Mouse (Mus musculus) gastrocnemius, postnatal 25 days (tissue): Measurements from ENCODE around the gene Grm2. TPM values are rescaled to one million over a fixed set of nuclear protein-coding genes. Genes with fewer than 3 reads are reported as not detected.
"Not testable (repeated sequence)": the region's sequence is repeated elsewhere in the genome, so short reads cannot be mapped to it uniquely, and the experiment has no call there.

Source experiments
- DNase-seq: peaks from one replicate; pipeline ENCODE4 v3.0.0; 2022
- total RNA-seq, 2 experiments: library from RNA; stranded (reverse); gene quantifications; 1 replicate in 1 of 2; 2 replicates in 1 of 2; pipeline ENCODE4 v1.2.3; 2021

Grm2 gene
- total RNA-seq, 2 experiments from 2014 or later, result not detected

DNA sequence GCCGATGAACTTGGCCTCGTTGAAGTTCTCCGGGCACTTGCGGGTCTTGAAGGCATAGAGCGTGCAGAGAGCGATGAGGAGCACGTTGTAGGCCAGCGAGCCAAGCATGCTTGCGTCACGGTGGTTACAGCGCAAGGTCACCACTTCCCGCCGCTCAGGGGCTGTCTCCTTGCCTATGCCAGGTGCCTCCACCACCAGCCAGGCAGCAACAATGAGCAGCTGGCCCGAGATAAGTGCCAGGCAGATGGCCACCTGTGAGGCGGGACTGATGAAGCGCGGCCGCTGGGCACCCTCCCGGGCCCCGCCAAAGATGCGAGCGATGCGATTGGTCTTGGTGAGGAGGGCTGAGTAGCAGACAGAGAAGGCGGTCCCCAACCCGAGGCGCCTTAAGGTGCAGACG, 8.7 kb downstream of the Grm2 start:
- DNase-seq, result no peak

DNA sequence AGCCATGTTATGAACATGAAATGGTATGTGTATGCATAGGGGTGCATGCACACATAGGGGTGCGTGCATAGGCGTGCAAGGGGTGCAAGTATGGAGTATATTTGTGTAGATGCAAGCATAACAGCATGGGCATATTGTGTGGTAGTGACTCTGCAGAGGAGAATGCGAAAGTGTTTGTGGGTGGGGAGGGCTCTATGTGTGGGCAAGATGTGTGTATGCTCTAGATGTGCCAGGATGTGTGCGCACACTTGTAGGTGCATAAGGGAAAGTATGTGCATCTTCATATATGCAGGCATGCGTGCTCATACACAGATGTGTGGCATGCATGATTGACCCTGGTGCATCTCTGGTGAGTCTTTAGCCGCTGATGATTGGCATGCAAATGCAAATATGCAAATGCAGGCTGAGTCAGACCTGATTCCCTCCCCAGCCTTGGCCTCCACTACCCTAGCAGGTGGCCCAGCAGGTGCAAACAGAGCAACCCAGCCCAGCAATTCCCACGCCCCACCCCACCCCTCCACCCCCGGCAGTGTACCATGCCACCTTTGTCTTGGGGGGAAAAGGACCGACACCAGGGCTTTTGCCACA, 10.1 kb downstream of the Grm2 start:
- no peak for DNase-seq

DNA sequence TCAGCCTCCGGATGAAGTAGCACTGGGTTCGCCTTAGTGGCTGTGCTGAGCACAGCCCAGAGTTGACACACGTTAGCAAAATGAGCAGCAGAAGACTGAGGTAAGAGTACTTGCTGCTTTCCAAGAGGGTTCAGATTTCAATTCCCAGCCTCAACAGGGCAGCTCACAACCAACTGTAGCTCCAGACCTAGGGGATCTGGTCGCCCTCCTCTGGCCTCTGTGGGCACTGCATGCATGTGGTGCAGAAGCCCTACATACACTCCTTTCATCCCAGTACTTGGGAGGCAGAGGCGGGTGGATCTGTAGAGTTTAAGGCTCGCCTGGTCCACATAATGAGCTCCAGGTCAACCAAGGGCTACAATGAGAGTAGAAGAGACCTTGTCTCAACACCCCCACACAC, 12.1 kb downstream of the Grm2 start:
- no peak for DNase-seq

DNA sequence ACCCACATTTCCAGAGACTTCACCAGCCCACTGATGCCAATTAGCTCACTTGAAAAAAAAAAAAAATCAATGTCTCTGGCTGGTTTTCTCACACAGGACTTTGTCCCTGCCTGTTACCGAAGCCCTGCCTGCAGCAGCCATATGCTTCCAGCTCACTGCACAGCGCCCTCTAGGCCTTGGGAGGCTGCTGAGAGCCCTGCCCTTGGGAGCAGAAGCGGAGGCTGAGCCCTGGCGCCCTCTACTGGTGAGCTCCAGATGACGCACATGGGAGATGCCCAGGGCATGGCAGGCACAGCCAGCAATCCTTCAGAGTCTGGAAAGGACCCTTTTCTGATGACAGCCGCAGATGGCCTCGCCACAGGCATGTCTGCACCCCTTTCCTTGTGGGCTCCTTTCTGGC, 12.8 kb downstream of the Grm2 start:
- DNase-seq, result no peak

DNA sequence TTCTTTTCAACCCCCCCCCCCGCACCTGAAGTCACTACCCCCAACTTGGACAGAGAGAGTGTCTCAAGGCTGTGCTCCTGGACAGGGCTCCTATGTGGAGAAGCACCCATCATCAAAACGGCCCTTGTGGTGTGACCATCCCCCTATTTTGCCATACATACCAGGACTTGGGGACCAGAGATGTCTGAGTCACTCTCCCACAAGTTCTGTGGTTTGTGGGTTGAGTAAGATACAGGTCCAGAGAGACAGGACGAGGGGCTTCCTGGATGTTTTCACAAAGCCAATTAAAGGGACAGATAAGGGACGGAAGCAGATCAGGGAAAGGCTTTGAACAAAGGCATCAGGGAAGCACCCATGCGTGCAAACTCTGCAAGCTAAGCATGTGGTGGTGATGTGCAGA, 14.5 kb downstream of the Grm2 start:
- DNase-seq, result no peak

DNA sequence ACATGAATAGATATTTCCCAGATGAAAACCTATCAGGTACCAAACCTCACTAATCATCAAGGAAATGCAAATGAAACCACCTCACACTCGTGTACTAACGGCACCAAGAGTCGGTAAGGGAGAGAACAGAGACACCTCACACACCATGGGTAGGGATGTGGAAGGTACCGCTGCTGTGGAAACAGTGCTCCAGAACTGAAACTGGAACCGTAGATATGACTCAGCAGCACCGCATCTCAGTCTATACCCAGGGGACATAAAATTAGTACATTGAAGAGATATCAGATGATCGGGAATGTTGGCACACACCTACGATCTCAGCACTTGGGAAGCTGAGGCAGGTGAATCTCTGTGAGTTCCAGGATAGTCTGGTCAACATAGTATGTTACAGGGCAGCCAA, 17.7 kb downstream of the Grm2 start:
- no peak for DNase-seq

DNA sequence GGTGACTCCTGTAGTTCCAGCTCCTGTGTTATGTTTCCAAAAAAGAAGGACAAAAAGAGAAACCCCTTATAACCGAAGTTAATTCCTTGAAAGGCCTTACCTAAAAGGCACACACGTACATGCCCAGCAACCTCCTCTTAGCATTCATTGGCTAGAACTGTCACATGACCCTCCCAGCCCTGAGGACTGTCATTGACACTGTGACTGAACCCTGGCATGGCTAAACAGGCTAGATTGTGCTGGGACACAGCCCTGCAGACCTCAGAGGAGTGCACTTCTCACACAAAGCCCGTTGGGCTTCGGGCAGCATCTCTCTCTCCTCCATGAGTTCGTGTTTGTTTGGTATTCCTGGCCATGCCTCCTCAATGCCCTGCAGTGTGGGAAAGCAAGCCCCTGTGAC, 23.7 kb downstream of the Grm2 start:
- no peak for DNase-seq

DNA sequence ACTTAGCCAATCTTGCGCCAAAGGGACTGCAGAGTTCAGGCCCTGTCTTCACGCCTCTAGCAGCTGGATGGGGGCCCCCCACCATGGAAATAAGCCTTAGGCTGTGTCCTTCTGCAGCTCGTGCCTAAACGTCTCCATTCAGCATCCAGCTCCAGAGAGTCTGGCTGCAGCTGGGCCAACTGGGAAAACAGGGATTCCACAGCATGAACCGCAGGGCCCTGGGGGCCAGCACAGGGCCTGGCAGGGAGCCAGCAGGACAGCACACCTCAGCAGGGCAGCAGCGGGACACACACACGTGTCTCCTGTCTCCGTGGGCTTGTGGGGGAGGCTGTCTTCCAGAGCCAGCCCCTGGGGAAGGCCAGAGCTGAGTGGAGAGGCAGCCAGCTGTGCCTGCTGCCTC, 28.1 kb downstream of the Grm2 start:
- not testable (repeated sequence) for DNase-seq

DNA sequence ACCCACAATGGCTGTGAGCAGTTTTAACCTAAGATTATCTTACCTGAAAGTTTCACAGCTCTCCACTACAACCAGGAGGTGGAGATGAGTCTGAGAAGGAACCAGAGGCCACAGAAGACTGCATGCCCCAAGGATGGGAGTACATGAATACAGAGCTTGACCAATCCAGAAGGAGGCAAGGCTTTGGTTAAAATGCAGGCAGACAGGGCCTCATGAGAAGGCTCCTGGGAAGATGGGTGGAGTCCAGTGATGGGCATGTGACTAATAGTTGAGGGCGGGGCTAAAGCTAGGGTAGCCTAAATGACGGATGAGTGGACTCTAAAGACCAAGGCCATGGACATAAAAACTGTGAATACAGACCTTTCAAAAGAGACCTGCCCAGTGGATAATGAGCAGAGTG, 29.6 kb downstream of the Grm2 start, which contains the start of gene Iqcf6:
Gene Iqcf6 (plus strand): TSS at position 301 of the 400 bp plus-strand sequence.
- no peak for DNase-seq

DNA sequence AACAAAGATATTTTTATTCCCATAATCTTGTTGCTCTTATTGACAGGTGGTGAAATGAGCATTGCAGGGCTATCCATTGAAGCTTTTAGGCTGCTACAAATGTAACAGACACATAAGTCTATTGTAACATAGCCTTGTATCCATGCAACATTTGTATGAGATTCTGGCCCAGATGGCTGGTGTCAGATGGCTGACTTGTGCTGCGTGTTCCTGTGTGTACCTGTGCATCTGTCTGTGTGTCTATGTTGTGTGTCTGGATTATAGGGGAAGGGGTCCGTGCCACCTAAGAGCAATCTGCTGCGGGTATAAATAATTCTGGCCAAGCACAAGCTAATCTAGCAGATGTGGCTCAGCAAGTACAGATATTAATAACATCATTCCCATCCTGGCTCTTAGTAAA, 38.4 kb downstream of the Grm2 start:
- no peak for DNase-seq

DNA sequence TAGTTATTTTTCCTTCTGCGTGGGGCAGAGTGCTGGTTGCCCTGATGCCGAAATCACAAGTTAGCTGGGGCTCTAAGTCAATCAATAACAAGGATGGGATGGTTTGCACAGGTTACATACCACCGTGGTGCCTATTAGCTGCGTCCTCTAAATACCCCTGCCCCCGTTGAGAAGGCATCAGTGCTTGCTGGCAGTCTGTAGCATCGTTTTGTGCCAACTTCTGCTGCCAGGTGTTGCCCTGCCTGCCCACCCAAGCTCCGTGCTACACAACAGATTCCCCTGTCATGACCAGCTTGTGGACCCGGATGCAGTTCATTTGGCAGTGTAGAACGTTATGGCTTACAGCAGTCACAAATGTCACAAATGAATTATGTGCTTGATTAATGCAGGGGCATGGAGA, 39.6 kb downstream of the Grm2 start:
- no peak for DNase-seq

DNA sequence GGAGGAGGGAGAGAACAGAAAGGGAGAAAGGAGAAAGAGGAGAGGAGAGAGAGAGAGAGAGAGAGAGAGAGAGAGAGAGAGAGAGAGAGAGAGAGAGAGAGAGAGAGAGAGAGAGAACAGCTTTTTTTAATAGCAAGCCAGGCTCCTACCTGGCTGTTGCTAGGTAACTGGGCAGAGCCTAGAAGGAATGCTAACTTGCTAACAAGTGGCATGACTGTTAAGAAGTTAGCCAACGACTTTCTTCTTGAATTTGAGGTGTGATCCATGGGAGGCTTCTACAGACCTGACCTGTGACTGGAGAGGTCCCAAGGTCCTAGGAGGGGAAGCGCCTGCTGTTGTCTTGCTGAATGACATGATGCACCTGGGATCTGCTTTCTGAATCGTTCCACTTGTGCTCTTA, 41.3 kb downstream of the Grm2 start:
- DNase-seq, result no peak

DNA sequence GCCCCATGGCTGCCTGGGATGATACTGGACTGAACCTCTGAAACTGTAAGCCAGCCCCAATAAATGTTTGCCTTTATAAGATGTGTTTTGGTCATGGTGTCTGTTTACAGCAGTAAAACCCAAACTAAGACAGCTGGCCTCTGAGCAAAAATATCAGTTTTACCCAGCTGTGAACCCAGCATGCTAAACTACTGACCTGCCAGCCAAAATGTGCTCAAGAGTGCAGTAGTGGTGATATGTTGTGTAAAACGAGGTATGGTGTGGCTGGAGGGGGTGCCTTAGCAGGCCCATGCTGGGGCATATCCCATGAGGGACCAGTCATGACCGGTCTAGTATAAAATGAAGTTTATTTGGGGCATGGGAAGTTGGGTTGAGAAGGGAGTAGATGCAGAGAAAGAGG, 41.9 kb downstream of the Grm2 start:
- no peak for DNase-seq

DNA sequence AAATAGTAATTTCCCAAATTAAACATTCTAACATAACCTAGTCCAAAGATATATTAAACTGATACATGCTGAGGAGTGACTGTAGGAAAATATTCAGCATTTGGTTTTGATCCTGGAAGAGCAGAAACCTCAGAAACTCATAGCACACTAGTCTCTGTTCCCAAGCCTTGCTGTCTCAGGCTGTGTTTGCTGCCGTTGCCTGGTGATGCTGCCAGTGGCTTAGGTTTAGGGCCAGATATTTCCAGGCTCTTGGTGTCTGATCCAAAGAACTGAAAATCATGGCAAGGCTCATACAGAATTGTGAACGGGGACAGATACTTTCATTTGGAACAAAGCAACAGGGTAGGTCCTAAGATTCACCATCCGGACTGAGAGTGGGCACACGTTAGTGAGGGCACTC, 45.2 kb downstream of the Grm2 start:
- no peak for DNase-seq

DNA sequence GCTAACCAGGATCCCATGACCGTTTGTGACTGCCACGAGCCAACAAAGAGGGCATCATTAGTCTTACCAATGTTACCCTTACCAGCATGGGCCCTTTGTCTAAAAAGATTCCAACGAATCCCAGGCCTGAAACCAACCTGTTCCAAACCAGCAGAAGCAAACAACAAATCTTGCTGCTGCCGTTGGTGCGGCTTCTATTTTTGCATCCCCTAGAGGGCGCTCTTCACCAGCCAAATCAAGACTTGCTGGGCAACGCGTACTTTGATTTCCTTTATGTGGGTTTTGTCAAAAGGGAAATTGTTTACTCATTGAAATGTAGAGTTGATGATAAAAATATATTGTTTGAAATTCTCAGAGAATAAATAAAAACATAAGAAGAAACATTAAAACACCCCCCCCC, 55.3 kb downstream of the Grm2 start:
- DNase-seq, result no peak

DNA sequence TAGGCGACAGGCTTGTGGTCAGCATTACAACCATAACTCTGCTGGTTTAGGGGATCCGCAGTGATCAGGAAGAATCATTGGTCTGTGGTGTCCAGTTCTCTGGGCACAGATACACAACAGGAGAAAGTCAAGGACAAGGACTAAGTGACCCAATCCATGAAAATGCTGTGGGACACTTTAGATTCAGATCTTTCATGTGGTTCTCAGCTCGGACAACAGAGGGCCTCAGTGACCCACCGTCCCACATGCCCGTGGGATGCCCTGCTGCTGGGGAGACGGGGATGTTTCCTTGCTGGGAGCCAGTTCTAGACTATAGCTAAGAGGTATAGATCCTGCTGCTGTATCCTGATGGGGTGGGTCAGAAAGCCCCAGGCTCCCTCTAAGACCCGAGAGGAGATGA, 57.4 kb downstream of the Grm2 start:
- no peak for DNase-seq

DNA sequence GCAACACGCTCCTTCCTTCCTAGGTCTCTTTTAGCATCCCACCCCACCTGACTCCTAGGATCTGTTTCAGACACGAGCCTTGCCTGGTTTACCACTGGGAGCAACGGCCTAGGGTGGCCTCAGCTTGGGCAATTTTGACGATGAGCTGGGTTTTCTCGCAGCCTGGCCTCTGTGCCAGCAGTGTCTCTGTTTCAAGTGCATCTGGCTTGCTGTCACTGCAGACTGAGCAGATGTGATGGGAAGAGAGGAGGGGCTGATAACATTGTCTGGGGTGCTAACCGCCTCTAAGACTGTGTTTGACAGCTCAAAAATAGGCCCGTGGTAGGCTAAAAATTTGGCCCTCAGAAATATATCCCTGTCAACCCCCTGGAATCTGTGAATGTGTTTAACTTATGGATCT, 60.0 kb downstream of the Grm2 start:
- no peak for DNase-seq

DNA sequence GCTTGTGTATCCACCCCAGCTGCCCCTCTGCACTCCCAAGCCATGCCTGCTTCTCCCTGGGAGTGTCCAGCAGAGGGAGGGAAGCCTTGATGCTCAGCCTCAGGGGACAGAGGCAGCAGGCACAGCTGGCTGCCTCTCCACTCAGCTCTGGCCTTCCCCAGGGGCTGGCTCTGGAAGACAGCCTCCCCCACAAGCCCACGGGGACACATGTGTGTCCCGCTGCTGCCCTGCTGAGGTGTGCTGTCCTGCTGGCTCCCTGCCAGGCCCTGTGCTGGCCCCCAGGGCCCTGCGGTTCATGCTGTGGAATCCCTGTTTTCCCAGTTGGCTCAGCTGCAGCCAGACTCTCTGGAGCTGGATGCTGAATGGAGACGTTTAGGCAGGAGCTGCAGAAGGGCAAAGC, 60.5 kb downstream of the Grm2 start:
- not testable (repeated sequence) for DNase-seq

Other genes with a start within 250 kb of the Grm2 start
- gene Rpl29, start 226.6 kb downstream of the Grm2 start, total RNA-seq, result 100 to 1,000 TPM; 243 to 260 TPM
- gene Acy1, start 217.8 kb downstream of the Grm2 start, total RNA-seq, result 10 to 100 TPM; 11.0 to 11.3 TPM
- gene Abhd14b, start 208.6 kb downstream of the Grm2 start, total RNA-seq, result 1 to 10 TPM; 4.7 to 4.8 TPM
- gene Abhd14a, start 208.4 kb downstream of the Grm2 start, total RNA-seq, result 10 to 100 TPM; 14.7 to 18.3 TPM
- gene Pcbp4, start 202.8 kb downstream of the Grm2 start, total RNA-seq, result 10 to 100 TPM; 54.6 to 59.7 TPM
- under 1 TPM in 1 of 2 experiments, not detected in 1; 0.18 TPM for gene Gpr62, start 190.1 kb downstream of the Grm2 start, total RNA-seq
- 10 to 100 TPM; 17.1 to 18.7 TPM for gene Rrp9, start 180.1 kb downstream of the Grm2 start, total RNA-seq
- gene Parp3, start 179.1 kb downstream of the Grm2 start, total RNA-seq, result 10 to 100 TPM; 54.3 to 90.0 TPM
- gene Iqcf1, start 156.1 kb downstream of the Grm2 start, total RNA-seq, result not detected
- not detected for gene Iqcf5, start 141.5 kb downstream of the Grm2 start, total RNA-seq
- gene Iqcf3, start 94.5 kb downstream of the Grm2 start, total RNA-seq, result not detected
- not detected for gene Iqcf4, start 85.1 kb downstream of the Grm2 start, total RNA-seq
- gene Iqcf6, start 29.5 kb downstream of the Grm2 start, total RNA-seq, result not detected
- 10 to 100 TPM; 24.3 to 28.8 TPM for gene Tex264, start 29.8 kb upstream of the Grm2 start, total RNA-seq
- gene Rad54l2, start 133.1 kb upstream of the Grm2 start, total RNA-seq, result 1 to 10 TPM; 5.7 to 5.8 TPM
- gene Dcaf1, start 165.8 kb upstream of the Grm2 start, total RNA-seq, result 10 to 100 TPM; 14.2 to 15.8 TPM
- 1 to 10 TPM; 6.2 to 6.3 TPM for gene Rbm15b, start 231.3 kb upstream of the Grm2 start, total RNA-seq
- 10 to 100 TPM; 54.3 to 55.0 TPM for gene Manf, start 235.9 kb upstream of the Grm2 start, total RNA-seq